Comparison of ENCODE assay signal across 17 mouse cellular contexts in the genomic region with DNA sequence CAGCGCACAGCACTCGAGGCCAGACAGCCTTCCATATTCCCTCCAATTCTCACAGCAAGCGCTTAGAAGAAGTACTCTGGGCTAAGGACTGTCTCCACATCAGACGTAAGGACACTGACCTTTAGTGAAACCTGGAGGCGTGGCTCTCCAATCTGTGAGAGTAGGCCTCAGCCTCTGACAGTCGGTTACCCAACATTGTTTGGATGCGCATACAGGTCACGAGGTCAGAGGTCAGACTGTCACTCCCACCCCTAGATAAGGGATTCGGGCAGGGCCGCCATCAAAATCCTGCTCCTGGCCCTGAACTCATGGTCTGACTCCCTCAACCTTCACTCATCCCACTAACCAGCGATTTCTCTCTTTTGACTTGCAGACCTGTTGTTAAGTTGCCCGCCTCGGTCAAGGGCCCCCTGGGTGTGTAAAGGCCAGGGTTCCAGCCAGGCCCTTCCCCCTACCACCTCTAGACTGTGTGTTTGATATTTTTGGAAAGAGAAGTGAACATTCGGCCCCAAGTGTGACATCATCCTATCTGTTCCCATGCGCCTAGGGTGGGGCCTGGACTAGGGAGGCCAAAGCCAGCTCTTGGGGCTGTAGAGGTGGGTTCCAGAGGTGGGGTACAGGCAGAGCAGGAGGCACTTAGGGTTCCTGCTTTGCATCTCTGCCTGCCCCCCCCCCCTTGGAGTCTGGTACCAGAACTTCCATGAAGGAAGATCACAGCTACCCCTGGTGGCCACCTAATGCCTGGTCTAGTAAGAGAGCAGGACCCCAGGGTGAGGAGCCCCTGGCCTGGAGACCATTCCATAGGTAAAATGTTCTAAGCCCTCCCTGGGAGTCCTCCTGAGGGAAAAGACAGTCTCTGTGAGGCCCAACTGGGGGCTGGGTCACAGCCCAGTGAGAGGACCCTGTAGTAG. TPM values are rescaled to one million over a fixed set of nuclear protein-coding genes. Genes with fewer than 3 reads are reported as not detected.
DNase-seq lines count a peak whose midpoint lies in the region; ATAC-seq and TF ChIP-seq lines count a peak whose summit lies in the region.
"Had no signal": no experiment of that assay in that cellular context is flagged by ENCODE, and none has a peak within 500 bp of the region (broad histone marks: within the 10 kb centered on the region; RNA-seq: fewer than 3 reads in every experiment).

No protein-coding gene starts in this region.

- no peaks in the 10 kb centered on the region for H3K9me3 ChIP-seq in heart, postnatal 0 days (replicated peaks; ENCODE audit: control insufficient read depth, low read length)
- H3K9me3 ChIP-seq in ES-E14 (ENCODE audit: control insufficient read depth, insufficient read depth, low read depth, low read length), result no peaks in the 10 kb centered on the region
- H3K9me3 ChIP-seq in liver, embryonic 13.5 days (replicated peaks), result no peaks in the 10 kb centered on the region
- H3K9me3 ChIP-seq: heart, embryonic 15.5 days; limb, embryonic 15.5 days had no signal

- ATAC-seq in heart, postnatal 0 days (ENCODE audit: insufficient read depth, low read depth), result no peak
- peak; percentile 61 for ATAC-seq in liver, embryonic 13.5 days (ENCODE audit: low read depth)

- no peak for DNase-seq in heart, postnatal 0 days (ENCODE audit: low spot score)
- no peak for DNase-seq in heart, postnatal 4 days
- peak; percentile 80 for DNase-seq in liver, adult 2 months (ENCODE audit: extremely low read depth, low read depth, low spot score)
- DNase-seq in liver (no peak), ES-E14 (ENCODE audit: low read depth, low spot score) (peak; percentile 37), adipocyte (ENCODE audit: low spot score) (no peak)
- no peak for DNase-seq in liver, embryonic 13.5 days
- DNase-seq in right cerebral cortex, postnatal 10 days (ENCODE audit: low spot score in 2 of 2), result no peak
- DNase-seq: cerebellum, adult 2 months; gastrocnemius, postnatal 25 days; layer of hippocampus, postnatal 36 days; right cerebral cortex, postnatal 25 days; thymus, adult 18-20 months had no signal

- H3K79me2 ChIP-seq in liver, adult 2 months (ENCODE audit: control insufficient read depth, insufficient read depth, low read length), result no peaks in the 10 kb centered on the region

- H3K4me2 ChIP-seq in heart, postnatal 0 days (ENCODE audit: low read depth, low read length), result no peak overlapping the region
- H3K4me2 ChIP-seq in liver, embryonic 13.5 days, result no peak overlapping the region
- H3K4me2 ChIP-seq: heart, embryonic 15.5 days; limb, embryonic 15.5 days had no signal

- in situ Hi-C loops in ES-E14 (cut with MboI; ENCODE audit: low sequenced_read_pairs in 2 of 2, unreplicated experiment in 2 of 2), result no loop called here

- no peaks in the 10 kb centered on the region for H3K27me3 ChIP-seq in heart, postnatal 0 days (ENCODE audit: control insufficient read depth, insufficient read depth, low read length)
- no peaks in the 10 kb centered on the region for H3K27me3 ChIP-seq in liver, adult 2 months (ENCODE audit: control insufficient read depth, insufficient read depth, low read length)
- H3K27me3 ChIP-seq in liver, embryonic 13.5 days, result no peaks in the 10 kb centered on the region
- H3K27me3 ChIP-seq: limb, embryonic 15.5 days had no signal

- WGBS in heart, postnatal 0 days, result 76% methylated on average over 15 of the region's 15 CpGs
- 42% methylated on average over 15 of the region's 15 CpGs for WGBS in liver, adult 2 months
- 62% methylated on average over 15 of the region's 15 CpGs for WGBS in liver, embryonic 13.5 days (ENCODE audit: insufficient replicate concordance)

- H3K4me3 ChIP-seq in heart, postnatal 0 days (ENCODE audit: low read depth, low read length), result no peak overlapping the region
- H3K4me3 ChIP-seq in liver, adult 2 months (ENCODE audit: insufficient read depth, low read depth, low read length), result no peak overlapping the region
- H3K4me3 ChIP-seq in ES-E14 (ENCODE audit: insufficient read depth in 1 of 2, low read depth in 1 of 2, low read length in 2 of 2, poor library complexity in 1 of 2, severe bottlenecking in 1 of 2), result no peak overlapping the region
- no peak overlapping the region for H3K4me3 ChIP-seq in liver, embryonic 13.5 days (replicated peaks)
- H3K4me3 ChIP-seq: heart, embryonic 15.5 days; limb, embryonic 15.5 days had no signal

- TF ChIP-seq CTCF in heart, postnatal 0 days (IDR thresholded peaks at IDR 0.05; ENCODE audit: low read depth), result peak; percentile 21; the same call in 1 of the 2 replicates
- TF ChIP-seq CTCF in liver, adult 2 months (IDR thresholded peaks at IDR 0.05; ENCODE audit: low read depth, low read length), result no peak

- H3K36me3 ChIP-seq in heart, postnatal 0 days (replicated peaks; ENCODE audit: control insufficient read depth, insufficient read depth, low read length), result no peaks in the 10 kb centered on the region
- no peaks in the 10 kb centered on the region for H3K36me3 ChIP-seq in liver, adult 2 months (ENCODE audit: control insufficient read depth, insufficient read depth, low read length)
- H3K36me3 ChIP-seq in ES-E14 (ENCODE audit: control insufficient read depth, insufficient read depth, low read length, poor library complexity, severe bottlenecking), result no peaks in the 10 kb centered on the region
- H3K36me3 ChIP-seq in liver, embryonic 13.5 days, result no peaks in the 10 kb centered on the region
- H3K36me3 ChIP-seq: heart, embryonic 15.5 days; limb, embryonic 15.5 days had no signal

- TF ChIP-seq EP300 in heart, postnatal 0 days (IDR thresholded peaks at IDR 0.05; ENCODE audit: low read depth), result no peak

- no peak overlapping the region for H3K9ac ChIP-seq in heart, postnatal 0 days (replicated peaks; ENCODE audit: low read depth, low read length)
- H3K9ac ChIP-seq in liver, adult 2 months (ENCODE audit: low read depth, low read length), result no peak overlapping the region
- H3K9ac ChIP-seq in ES-E14 (ENCODE audit: insufficient read depth, low read depth, low read length, poor library complexity, severe bottlenecking), result no peak overlapping the region
- no peak overlapping the region for H3K9ac ChIP-seq in liver, embryonic 13.5 days
- H3K9ac ChIP-seq: heart, embryonic 15.5 days; limb, embryonic 15.5 days had no signal

- H3K27ac ChIP-seq in heart, postnatal 0 days (ENCODE audit: low read depth), result no peak overlapping the region
- no peak overlapping the region for H3K27ac ChIP-seq in liver, adult 2 months (replicated peaks; ENCODE audit: insufficient read depth, low read depth, low read length)
- no peak overlapping the region for H3K27ac ChIP-seq in ES-E14 (ENCODE audit: insufficient read depth, low read depth, low read length, poor library complexity, severe bottlenecking)
- H3K27ac ChIP-seq in liver, embryonic 13.5 days, result no peak overlapping the region
- H3K27ac ChIP-seq: heart, embryonic 15.5 days; limb, embryonic 15.5 days had no signal

- TF ChIP-seq POLR2A in liver, adult 2 months (IDR thresholded peaks at IDR 0.05; ENCODE audit: extremely low read depth, insufficient read depth, low read length), result no peak

- H3K4me1 ChIP-seq in heart, postnatal 0 days (ENCODE audit: control insufficient read depth, insufficient read depth), result no peaks in the 10 kb centered on the region
- H3K4me1 ChIP-seq in liver, adult 2 months (ENCODE audit: control insufficient read depth, insufficient read depth, low read length), result peaks cover 3% of the 10 kb centered on the region; the same call in 1 of the 2 replicates
- H3K4me1 ChIP-seq in ES-E14 (ENCODE audit: control insufficient read depth in 2 of 2, insufficient read depth in 2 of 2, low read length in 2 of 2, poor library complexity in 1 of 2), result peaks cover 0 to 14% of the 10 kb centered on the region in 2 experiments; a peak in 1 of 4 replicates
- peaks cover 13% of the 10 kb centered on the region for H3K4me1 ChIP-seq in liver, embryonic 13.5 days (replicated peaks)

RNA-seq across cellular contexts. Expression of gene Cldn19, which starts 4.4 kb away (rescaled TPM):
- not detected in 2 replicates for total RNA-seq in heart, postnatal 0 days (2014; rRNA removed; ENCODE audit: low replicate concordance)
- polyA plus RNA-seq in heart, postnatal 0 days (2015; fragmentation: Nextera tagmentation; extraction: Ambion mirVana), result 0.05 TPM in 1 of 2 replicates, not detected in the other
- total RNA-seq in heart, postnatal 4 days (2021), result 1 to 10 TPM in 1 of 2 experiments, under 1 TPM in 1; 0.17 to 1.2 TPM
- total RNA-seq in liver, adult 2 months (2014; rRNA removed), result not detected in 2 replicates
- not detected in 2 replicates for polyA plus RNA-seq in liver, adult 2 months (2012; rRNA removed)
- total RNA-seq in ES-E14 (2012; rRNA removed), result 0.18 and 0.63 TPM in 2 replicates
- polyA plus RNA-seq in liver, embryonic 13.5 days (2015; fragmentation: Nextera tagmentation; extraction: Ambion mirVana), result not detected in 2 replicates
- total RNA-seq: megakaryocyte progenitor cell, adult 5-6 weeks had no signal
- polyA plus RNA-seq: heart, embryonic 15.5 days had no signal

RNA-seq across cellular contexts. Expression of gene P3h1, which starts 26.9 kb away (rescaled TPM):
- 34.3 and 40.8 TPM in 2 replicates for total RNA-seq in heart, postnatal 0 days (2014; rRNA removed; ENCODE audit: low replicate concordance)
- 20.5 and 23.5 TPM in 2 replicates for polyA plus RNA-seq in heart, postnatal 0 days (2015; fragmentation: Nextera tagmentation; extraction: Ambion mirVana)
- total RNA-seq in heart, postnatal 4 days (2021), result 10 to 100 TPM; 25.1 to 27.2 TPM
- 6.7 and 8.8 TPM in 2 replicates for total RNA-seq in liver, adult 2 months (2014; rRNA removed)
- polyA plus RNA-seq in liver, adult 2 months (2012; rRNA removed), result 14.5 and 20.3 TPM in 2 replicates
- total RNA-seq in ES-E14 (2012; rRNA removed), result 61.9 and 113 TPM in 2 replicates
- 9.3 and 9.4 TPM in 2 replicates for polyA plus RNA-seq in liver, embryonic 13.5 days (2015; fragmentation: Nextera tagmentation; extraction: Ambion mirVana)

RNA-seq across cellular contexts. Expression of gene AU022252, which starts 27.1 kb away (rescaled TPM):
- 7.1 and 7.5 TPM in 2 replicates for total RNA-seq in heart, postnatal 0 days (2014; rRNA removed; ENCODE audit: low replicate concordance)
- polyA plus RNA-seq in heart, postnatal 0 days (2015; fragmentation: Nextera tagmentation; extraction: Ambion mirVana), result 15.5 and 18.4 TPM in 2 replicates
- 10 to 100 TPM; 19.9 to 21.0 TPM for total RNA-seq in heart, postnatal 4 days (2021)
- 23.6 and 25.2 TPM in 2 replicates for total RNA-seq in liver, adult 2 months (2014; rRNA removed)
- polyA plus RNA-seq in liver, adult 2 months (2012; rRNA removed), result 16.6 and 23.3 TPM in 2 replicates
- 17.1 and 18.3 TPM in 2 replicates for total RNA-seq in ES-E14 (2012; rRNA removed)
- 16.1 and 16.5 TPM in 2 replicates for polyA plus RNA-seq in liver, embryonic 13.5 days (2015; fragmentation: Nextera tagmentation; extraction: Ambion mirVana)

RNA-seq across cellular contexts. Expression of gene Ybx1, which starts 34.8 kb away (rescaled TPM):
- total RNA-seq in heart, postnatal 0 days (2014; rRNA removed; ENCODE audit: low replicate concordance), result 292 and 309 TPM in 2 replicates
- polyA plus RNA-seq in heart, postnatal 0 days (2015; fragmentation: Nextera tagmentation; extraction: Ambion mirVana), result 515 and 546 TPM in 2 replicates
- total RNA-seq in heart, postnatal 4 days (2021), result 100 to 1,000 TPM; 784 to 817 TPM
- total RNA-seq in liver, adult 2 months (2014; rRNA removed), result 177 and 189 TPM in 2 replicates
- polyA plus RNA-seq in liver, adult 2 months (2012; rRNA removed), result 64.3 and 70.8 TPM in 2 replicates
- 574 and 855 TPM in 2 replicates for total RNA-seq in ES-E14 (2012; rRNA removed)
- polyA plus RNA-seq in liver, embryonic 13.5 days (2015; fragmentation: Nextera tagmentation; extraction: Ambion mirVana), result 342 and 392 TPM in 2 replicates

RNA-seq across cellular contexts. Expression of gene Tmem269, which starts 41.6 kb away (rescaled TPM):
- not detected in 2 replicates for total RNA-seq in heart, postnatal 0 days (2014; rRNA removed; ENCODE audit: low replicate concordance)
- not detected in 2 replicates for polyA plus RNA-seq in heart, postnatal 0 days (2015; fragmentation: Nextera tagmentation; extraction: Ambion mirVana)
- total RNA-seq in heart, postnatal 4 days (2021), result not detected
- total RNA-seq in liver, adult 2 months (2014; rRNA removed), result 0.09 TPM in 1 of 2 replicates, not detected in the other
- polyA plus RNA-seq in liver, adult 2 months (2012; rRNA removed), result 0.06 TPM in 1 of 2 replicates, not detected in the other
- not detected in 2 replicates for total RNA-seq in ES-E14 (2012; rRNA removed)
- polyA plus RNA-seq in liver, embryonic 13.5 days (2015; fragmentation: Nextera tagmentation; extraction: Ambion mirVana), result not detected in 2 replicates
- total RNA-seq: adrenal gland, adult 18-20 months; megakaryocyte progenitor cell, adult 5-6 weeks had no signal
- polyA plus RNA-seq: limb, embryonic 15.5 days had no signal

Comparison
In these comparisons a context has a peak if more than half of its experiments do, and no peak if none do; other contexts are left out.
1. DNase-seq: peak in liver, adult 2 months (single experiment) and ES-E14 (single experiment); none in heart, postnatal 0 days (single experiment), heart, postnatal 4 days (single experiment), liver (single experiment), liver, embryonic 13.5 days (single experiment), right cerebral cortex, postnatal 10 days (0 of 2) and adipocyte (single experiment).